Mouse (Mus musculus): ENCODE measurements at regions not wholly inside any gene's neighbourhood (a gene's known extent, or its start where the extent isn't known, plus 50 kb on each side); places are given as distances from the start of the nearest gene placed in this dataset.

- TF ChIP-seq BHLHE40 (IDR thresholded peaks at IDR 0.05; ENCODE audit: low read depth, low read length) (no peak), CTCF (conservative IDR thresholded peaks at IDR 0.05 in 1 of 2, IDR thresholded peaks at IDR 0.05 in 1 of 2; ENCODE audit: low read depth in 2 of 2, low read length in 2 of 2) (no peak)
These were observed 200.0 kb downstream of the Vgll3 start for GRCm38 (mm10) chr16:66014861-66015602.

Data from CH12.LX (cell line).